Mouse (Mus musculus) 416B (cell line): ENCODE results near the gene Mtfp1.
A peak's percentile ranks its signal among the peaks of the same experiment; 100 is the strongest.
"Not testable (repeated sequence)": the region's sequence is repeated elsewhere in the genome, so short reads cannot be mapped to it uniquely, and the experiment has no call there.

Experiments used
- DNase-seq: peaks from one replicate; pipeline ENCODE4 v3.0.0; 2011; ENCODE audit warnings: low read depth

The Mtfp1 gene

GRCm38 (mm10) chr11:4114541-4114940 is 19.3 kb upstream of the Mtfp1 start:
- DNase-seq, result not testable (repeated sequence)

GRCm38 (mm10) chr11:4113970-4114369 is 18.7 kb upstream of the Mtfp1 start:
- DNase-seq, result no peak

- no peak for DNase-seq
Observed at GRCm38 (mm10) chr11:4113496-4113895, 18.3 kb upstream of the Mtfp1 start.

GRCm38 (mm10) chr11:4112861-4113260 is 17.6 kb upstream of the Mtfp1 start:
- no peak for DNase-seq

- DNase-seq, result no peak
Observed at GRCm38 (mm10) chr11:4112033-4112432, 16.8 kb upstream of the Mtfp1 start.

- no peak for DNase-seq
Observed at GRCm38 (mm10) chr11:4108691-4109090, 13.4 kb upstream of the Mtfp1 start.

- not testable (repeated sequence) for DNase-seq
Observed at GRCm38 (mm10) chr11:4107901-4108300, 12.7 kb upstream of the Mtfp1 start.

- no peak for DNase-seq
Observed at GRCm38 (mm10) chr11:4105444-4105843, 10.2 kb upstream of the Mtfp1 start.

GRCm38 (mm10) chr11:4104989-4105388 is 9.7 kb upstream of the Mtfp1 start:
- DNase-seq, result no peak

GRCm38 (mm10) chr11:4103522-4103921 is 8.3 kb upstream of the Mtfp1 start:
- no peak for DNase-seq

- peak; percentile 94 for DNase-seq
Observed at GRCm38 (mm10) chr11:4101851-4102250, 6.6 kb upstream of the Mtfp1 start.

GRCm38 (mm10) chr11:4099447-4099846 is 4.2 kb upstream of the Mtfp1 start:
- no peak for DNase-seq

- no peak for DNase-seq
Observed at GRCm38 (mm10) chr11:4098816-4099215, 3.6 kb upstream of the Mtfp1 start.

GRCm38 (mm10) chr11:4098120-4098519 is 2.9 kb upstream of the Mtfp1 start:
- peak; percentile 76 for DNase-seq

GRCm38 (mm10) chr11:4097091-4097621 is 1.9 kb upstream of the Mtfp1 start:
- peak; percentile 13 for DNase-seq

GRCm38 (mm10) chr11:4096054-4096984 is 1.1 kb upstream of the Mtfp1 start:
- DNase-seq, result peak; percentile 99

- DNase-seq, result peak; percentile 90
Observed at GRCm38 (mm10) chr11:4094378-4095170, 671 bp downstream of the Mtfp1 start.

- no peak for DNase-seq
Observed at GRCm38 (mm10) chr11:4093459-4094377, 1.5 kb downstream of the Mtfp1 start.

- DNase-seq, result no peak
Observed at GRCm38 (mm10) chr11:4087267-4087666, 8.0 kb downstream of the Mtfp1 start.

GRCm38 (mm10) chr11:4086246-4086645 is 9.0 kb downstream of the Mtfp1 start:
- peak; percentile 58 for DNase-seq

- DNase-seq, result peak; percentile 86
Observed at GRCm38 (mm10) chr11:4083316-4084078, 11.7 kb downstream of the Mtfp1 start.
